7 mouse cellular contexts compared by ENCODE assay signal in the genomic region with DNA sequence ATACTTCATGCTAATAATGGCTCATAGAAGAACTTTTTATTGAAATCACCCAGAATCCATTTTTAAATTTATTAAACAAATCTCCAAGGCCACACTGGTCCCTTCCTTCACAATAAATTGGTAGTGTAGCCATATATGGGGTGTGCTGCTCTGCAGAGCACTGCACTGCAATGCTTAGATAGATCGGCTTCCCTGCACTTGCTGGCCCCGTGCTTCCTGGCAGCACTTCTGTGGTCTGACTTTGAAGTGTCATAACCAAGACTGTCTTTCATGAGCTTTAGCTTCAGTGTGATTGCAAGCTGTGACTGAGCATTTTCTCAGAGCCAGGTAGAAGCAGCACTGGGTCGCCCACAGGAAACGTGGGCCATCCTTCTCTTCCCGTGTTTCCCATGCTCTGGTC. TPM values are rescaled to one million over a fixed set of nuclear protein-coding genes. Genes with fewer than 3 reads are reported as not detected.
DNase-seq lines count a peak whose midpoint lies in the region; ATAC-seq and TF ChIP-seq lines count a peak whose summit lies in the region.

No protein-coding gene starts in this region.

- no peaks in the 10 kb centered on the region for H3K27me3 ChIP-seq in G1E (ENCODE audit: insufficient read depth, low read length)
- no peaks in the 10 kb centered on the region for H3K27me3 ChIP-seq in limb, embryonic 10.5 days (ENCODE audit: low read depth, poor library complexity, severe bottlenecking)
- H3K27me3 ChIP-seq in intestine, postnatal 0 days (replicated peaks; ENCODE audit: control insufficient read depth, insufficient read depth, low read length): no peaks in the 10 kb centered on the region

- no peaks in the 10 kb centered on the region for H3K9me3 ChIP-seq in G1E (replicated peaks)
- H3K9me3 ChIP-seq in limb, embryonic 10.5 days (replicated peaks): no peaks in the 10 kb centered on the region
- no peaks in the 10 kb centered on the region for H3K9me3 ChIP-seq in intestine, postnatal 0 days (ENCODE audit: control insufficient read depth)

- TF ChIP-seq CTCF in G1E (IDR thresholded peaks at IDR 0.05; ENCODE audit: low read depth, low read length): no peak
- TF ChIP-seq CTCF in gastrocnemius, adult 2 months (IDR thresholded peaks at IDR 0.05): no peak
- no peak for TF ChIP-seq CTCF in intestine, postnatal 0 days (IDR thresholded peaks at IDR 0.05; ENCODE audit: low read depth)

- 92% methylated on average over 5 of the region's 5 CpGs for WGBS in limb, embryonic 10.5 days
- 69% methylated on average over 5 of the region's 5 CpGs for WGBS in intestine, postnatal 0 days

- H3K27ac ChIP-seq in gastrocnemius, adult 2 months: peak overlapping the region; percentile 91
- no peak overlapping the region for H3K27ac ChIP-seq in limb, embryonic 10.5 days
- no peak overlapping the region for H3K27ac ChIP-seq in intestine, postnatal 0 days (ENCODE audit: low read depth, low read length)

- no peak overlapping the region for H3K4me3 ChIP-seq in G1E (ENCODE audit: low read depth, low read length)
- H3K4me3 ChIP-seq in gastrocnemius, adult 2 months: peak overlapping the region; percentile 60
- H3K4me3 ChIP-seq in limb, embryonic 10.5 days: no peak overlapping the region
- no peak overlapping the region for H3K4me3 ChIP-seq in intestine, postnatal 0 days (ENCODE audit: low read depth, low read length)

- no peak for DNase-seq in G1E (ENCODE audit: low spot score)
- DNase-seq in gastrocnemius, adult 2 months: peak; percentile 86
- peak; percentile 59 for DNase-seq in heart, postnatal 4 days
- DNase-seq in naive thymus-derived CD4-positive, alpha-beta T cell, adult 2 months (ENCODE audit: low read depth): peak; percentile 77
- no peak for DNase-seq in limb, embryonic 10.5 days (ENCODE audit: low spot score)
- DNase-seq in left cerebral cortex, postnatal 25 days (ENCODE audit: low spot score in 2 of 2): no peak

- no peak overlapping the region for H3K4me2 ChIP-seq in intestine, postnatal 0 days (replicated peaks; ENCODE audit: low read depth)

- ATAC-seq in G1E (ENCODE audit: extremely low read depth, insufficient number of reproducible peaks, low FRiP score, poor library complexity, severe bottlenecking): peak; percentile 76
- no peak for ATAC-seq in intestine, postnatal 0 days

- H3K4me1 ChIP-seq in G1E (ENCODE audit: insufficient read depth, low read depth, low read length): peaks cover 44% of the 10 kb centered on the region
- H3K4me1 ChIP-seq in limb, embryonic 10.5 days: peaks cover 17% of the 10 kb centered on the region
- H3K4me1 ChIP-seq in intestine, postnatal 0 days (replicated peaks; ENCODE audit: control insufficient read depth, insufficient read depth, low read length): peaks cover 5% of the 10 kb centered on the region

- intact Hi-C loops in gastrocnemius, adult 2 months (cut with DNase I): loop anchor here (10.0 kb wide), 1 partner anchor 67 kb away; no protein-coding TSS in a partner anchor
- intact Hi-C loops in left cerebral cortex, postnatal 25 days (cut with DNase I): loop anchor here (10.0 kb wide), 1 partner anchor 173 kb away; no protein-coding TSS in a partner anchor

- H3K9ac ChIP-seq in intestine, postnatal 0 days (ENCODE audit: low read depth, low read length): no peak overlapping the region

- peaks cover 25% of the 10 kb centered on the region for H3K36me3 ChIP-seq in G1E (replicated peaks)
- H3K36me3 ChIP-seq in limb, embryonic 10.5 days: peaks cover 8% of the 10 kb centered on the region; the same call in 1 of the 2 replicates
- no peaks in the 10 kb centered on the region for H3K36me3 ChIP-seq in intestine, postnatal 0 days (ENCODE audit: control insufficient read depth, insufficient read depth)

RNA-seq across cellular contexts. Expression of a gene that starts 5.8 kb away (rescaled TPM):
- total RNA-seq in G1E (2014; fragmentation: Nextera tagmentation): 146 and 166 TPM in 2 replicates
- 128 and 168 TPM in 2 replicates for total RNA-seq in G1E (2017)
- 10.9 and 15.1 TPM in 2 replicates for polyA plus RNA-seq in G1E (2012)
- total RNA-seq in gastrocnemius, adult 2 months (2021): 10 to 100 TPM; 23.2 to 29.1 TPM
- 100 to 1,000 TPM; 173 to 182 TPM for total RNA-seq in heart, postnatal 4 days (2021)
- polyA plus RNA-seq in limb, embryonic 10.5 days (2016; fragmentation: Nextera tagmentation; extraction: Ambion mirVana): 62.9 and 71.9 TPM in 2 replicates
- total RNA-seq in left cerebral cortex, postnatal 25 days (2021): 100 to 1,000 TPM; 146 to 147 TPM
- 84.1 and 102 TPM in 2 replicates for polyA plus RNA-seq in intestine, postnatal 0 days (2015; fragmentation: Nextera tagmentation; extraction: Ambion mirVana)

Comparison
In these comparisons a context has a peak if more than half of its experiments do, and no peak if none do; other contexts are left out.
1. DNase-seq: peak in gastrocnemius, adult 2 months (single experiment), heart, postnatal 4 days (single experiment) and naive thymus-derived CD4-positive, alpha-beta T cell, adult 2 months (single experiment); none in G1E (single experiment), limb, embryonic 10.5 days (single experiment) and left cerebral cortex, postnatal 25 days (0 of 2).
2. RNA of a gene that starts 5.8 kb away (total RNA-seq): 173 to 182 TPM in heart, postnatal 4 days, 128 to 168 TPM in G1E and 146 to 147 TPM in left cerebral cortex, postnatal 25 days; 23.2 to 29.1 TPM in gastrocnemius, adult 2 months; every median in the first group is over 4 times any median in the second.